Mouse (Mus musculus): ENCODE measurements around the gene Hgfac. TPM values are rescaled to one million over a fixed set of nuclear protein-coding genes. Genes with fewer than 3 reads are reported as not detected.

Hgfac gene
- polyA plus RNA-seq, 1 experiment: not detected

- no peak overlapping the region for H3K4me3 ChIP-seq (ENCODE audit: insufficient read depth, low read depth, low read length)
- no peak overlapping the region for H3K27ac ChIP-seq (replicated peaks; ENCODE audit: low read depth, low read length)
- peaks cover 3% of the 10 kb centered on the region; the same call in 1 of the 2 replicates for H3K4me1 ChIP-seq (ENCODE audit: control insufficient read depth, insufficient read depth, insufficient read length, low read length)
Observed at GRCm38 (mm10) chr5:35060098-35060497, 18.8 kb downstream of the Hgfac start.

GRCm38 (mm10) chr5:35069841-35070240 is 28.5 kb downstream of the Hgfac start:
- Histone ChIP-seq H3K27ac (replicated peaks; ENCODE audit: low read depth, low read length) (no peak overlapping the region), H3K4me1 (ENCODE audit: control insufficient read depth, insufficient read depth, insufficient read length, low read length) (no peaks in the 10 kb centered on the region), H3K4me3 (ENCODE audit: insufficient read depth, low read depth, low read length) (no peak overlapping the region)

GRCm38 (mm10) chr5:35070314-35070713 is 29.0 kb downstream of the Hgfac start:
- H3K27ac ChIP-seq (replicated peaks; ENCODE audit: low read depth, low read length): no peak overlapping the region
- H3K4me1 ChIP-seq (ENCODE audit: control insufficient read depth, insufficient read depth, insufficient read length, low read length): no peaks in the 10 kb centered on the region
- H3K4me3 ChIP-seq (ENCODE audit: insufficient read depth, low read depth, low read length): no peak overlapping the region

- H3K4me3 ChIP-seq (ENCODE audit: insufficient read depth, low read depth, low read length): no peak overlapping the region
- no peak overlapping the region for H3K27ac ChIP-seq (replicated peaks; ENCODE audit: low read depth, low read length)
- H3K4me1 ChIP-seq (ENCODE audit: control insufficient read depth, insufficient read depth, insufficient read length, low read length): no peaks in the 10 kb centered on the region
Observed at GRCm38 (mm10) chr5:35070953-35071352, 29.6 kb downstream of the Hgfac start.

- Histone ChIP-seq H3K4me1 (ENCODE audit: control insufficient read depth, insufficient read depth, insufficient read length, low read length) (no peaks in the 10 kb centered on the region), H3K4me3 (ENCODE audit: insufficient read depth, low read depth, low read length) (no peak overlapping the region), H3K27ac (replicated peaks; ENCODE audit: low read depth, low read length) (no peak overlapping the region)
Observed at GRCm38 (mm10) chr5:35071855-35072254, 30.5 kb downstream of the Hgfac start.

- Histone ChIP-seq H3K4me1 (ENCODE audit: control insufficient read depth, insufficient read depth, insufficient read length, low read length) (no peaks in the 10 kb centered on the region), H3K4me3 (ENCODE audit: insufficient read depth, low read depth, low read length) (no peak overlapping the region), H3K27ac (replicated peaks; ENCODE audit: low read depth, low read length) (no peak overlapping the region)
Observed at GRCm38 (mm10) chr5:35073235-35073634, 31.9 kb downstream of the Hgfac start.

- no peaks in the 10 kb centered on the region for H3K4me1 ChIP-seq (ENCODE audit: control insufficient read depth, insufficient read depth, insufficient read length, low read length)
- H3K27ac ChIP-seq (replicated peaks; ENCODE audit: low read depth, low read length): no peak overlapping the region
- H3K4me3 ChIP-seq (ENCODE audit: insufficient read depth, low read depth, low read length): no peak overlapping the region
Observed at GRCm38 (mm10) chr5:35073992-35074391, 32.7 kb downstream of the Hgfac start.

GRCm38 (mm10) chr5:35076369-35076768 is 35.1 kb downstream of the Hgfac start:
- no peak overlapping the region for H3K4me3 ChIP-seq (ENCODE audit: insufficient read depth, low read depth, low read length)
- no peak overlapping the region for H3K27ac ChIP-seq (replicated peaks; ENCODE audit: low read depth, low read length)
- H3K4me1 ChIP-seq (ENCODE audit: control insufficient read depth, insufficient read depth, insufficient read length, low read length): no peaks in the 10 kb centered on the region

GRCm38 (mm10) chr5:35079101-35079500 is 37.8 kb downstream of the Hgfac start:
- Histone ChIP-seq H3K4me3 (ENCODE audit: insufficient read depth, low read depth, low read length) (no peak overlapping the region), H3K4me1 (ENCODE audit: control insufficient read depth, insufficient read depth, insufficient read length, low read length) (no peaks in the 10 kb centered on the region; the same call in 1 of the 2 replicates), H3K27ac (replicated peaks; ENCODE audit: low read depth, low read length) (no peak overlapping the region)

- H3K4me1 ChIP-seq (ENCODE audit: control insufficient read depth, insufficient read depth, insufficient read length, low read length): no peaks in the 10 kb centered on the region; the same call in 1 of the 2 replicates
- H3K27ac ChIP-seq (replicated peaks; ENCODE audit: low read depth, low read length): no peak overlapping the region
- H3K4me3 ChIP-seq (ENCODE audit: insufficient read depth, low read depth, low read length): no peak overlapping the region
Observed at GRCm38 (mm10) chr5:35084913-35085312, 43.6 kb downstream of the Hgfac start.

GRCm38 (mm10) chr5:35088785-35089613 is 47.7 kb downstream of the Hgfac start:
- Histone ChIP-seq H3K4me3 (ENCODE audit: insufficient read depth, low read depth, low read length) (no peak overlapping the region), H3K4me1 (ENCODE audit: control insufficient read depth, insufficient read depth, insufficient read length, low read length) (no peaks in the 10 kb centered on the region), H3K27ac (replicated peaks; ENCODE audit: low read depth, low read length) (no peak overlapping the region)

GRCm38 (mm10) chr5:35089614-35089963 is 48.3 kb downstream of the Hgfac start:
- no peaks in the 10 kb centered on the region for H3K4me1 ChIP-seq (ENCODE audit: control insufficient read depth, insufficient read depth, insufficient read length, low read length)
- no peak overlapping the region for H3K27ac ChIP-seq (replicated peaks; ENCODE audit: low read depth, low read length)
- no peak overlapping the region for H3K4me3 ChIP-seq (ENCODE audit: insufficient read depth, low read depth, low read length)

GRCm38 (mm10) chr5:35091636-35092035 is 50.3 kb downstream of the Hgfac start:
- Histone ChIP-seq H3K4me3 (ENCODE audit: insufficient read depth, low read depth, low read length) (no peak overlapping the region), H3K27ac (replicated peaks; ENCODE audit: low read depth, low read length) (no peak overlapping the region), H3K4me1 (ENCODE audit: control insufficient read depth, insufficient read depth, insufficient read length, low read length) (no peaks in the 10 kb centered on the region)
